Mouse (Mus musculus): Measurements from ENCODE around the gene Cntnap1. TPM values are rescaled to one million over a fixed set of nuclear protein-coding genes. Genes with fewer than 3 reads are reported as not detected.

Gene Cntnap1
- total RNA-seq, 1 experiment, result 0.18 TPM

- no peak overlapping the region for H3K27ac ChIP-seq (ENCODE audit: insufficient read depth, low read depth, low read length, poor library complexity, severe bottlenecking)
- no peak for DNase-seq (ENCODE audit: low read depth, low spot score)
- in situ Hi-C loops (cut with MboI; ENCODE audit: low sequenced_read_pairs in 2 of 2, unreplicated experiment in 2 of 2), result no loop called here
- TF ChIP-seq ZNF384 (IDR thresholded peaks at IDR 0.05; ENCODE audit: low read depth, low read length) (no peak), ZC3H11A (IDR thresholded peaks at IDR 0.05; ENCODE audit: borderline replicate concordance, low read depth, low read length) (no peak), HCFC1 (IDR thresholded peaks at IDR 0.05; ENCODE audit: borderline replicate concordance, insufficient read depth, low read length) (no peak), MAFK (IDR thresholded peaks at IDR 0.05; ENCODE audit: insufficient read depth, low read depth, low read length) (no peak), CHD2 (IDR thresholded peaks at IDR 0.05; ENCODE audit: low read depth, low read length) (no peak)
- H3K36me3 ChIP-seq (ENCODE audit: control insufficient read depth, insufficient read depth, low read length, poor library complexity, severe bottlenecking), result no peaks in the 10 kb centered on the region; the same call in 1 of the 2 replicates
- no peak overlapping the region for H3K9ac ChIP-seq (ENCODE audit: insufficient read depth, low read depth, low read length, poor library complexity, severe bottlenecking)
- peaks cover 0 to 12% of the 10 kb centered on the region in 2 experiments; a peak in 2 of 4 replicates for H3K4me1 ChIP-seq (ENCODE audit: control insufficient read depth in 2 of 2, insufficient read depth in 2 of 2, low read length in 2 of 2, poor library complexity in 1 of 2)
- H3K9me3 ChIP-seq (ENCODE audit: control insufficient read depth, insufficient read depth, low read depth, low read length), result no peaks in the 10 kb centered on the region
- H3K4me3 ChIP-seq (ENCODE audit: insufficient read depth in 1 of 2, low read depth in 1 of 2, low read length in 2 of 2, poor library complexity in 1 of 2, severe bottlenecking in 1 of 2), result no peak overlapping the region
Measured at GRCm38 (mm10) chr11:101161551-101161950, 8.8 kb upstream of the Cntnap1 start.

GRCm38 (mm10) chr11:101162301-101162700, 8.0 kb upstream of the Cntnap1 start:
- no peak for TF ChIP-seq MAFK (IDR thresholded peaks at IDR 0.05; ENCODE audit: insufficient read depth, low read depth, low read length)
- Histone ChIP-seq H3K27ac (ENCODE audit: insufficient read depth, low read depth, low read length, poor library complexity, severe bottlenecking) (no peak overlapping the region), H3K36me3 (ENCODE audit: control insufficient read depth, insufficient read depth, low read length, poor library complexity, severe bottlenecking) (peaks cover 1% of the 10 kb centered on the region; the same call in 1 of the 2 replicates), H3K4me1 (ENCODE audit: control insufficient read depth in 2 of 2, insufficient read depth in 2 of 2, low read length in 2 of 2, poor library complexity in 1 of 2) (peaks cover 0 to 10% of the 10 kb centered on the region in 2 experiments; a peak in 2 of 4 replicates), H3K9me3 (ENCODE audit: control insufficient read depth, insufficient read depth, low read depth, low read length) (no peaks in the 10 kb centered on the region), H3K9ac (ENCODE audit: insufficient read depth, low read depth, low read length, poor library complexity, severe bottlenecking) (no peak overlapping the region), H3K4me3 (ENCODE audit: insufficient read depth in 1 of 2, low read depth in 1 of 2, low read length in 2 of 2, poor library complexity in 1 of 2, severe bottlenecking in 1 of 2) (no peak overlapping the region)
- in situ Hi-C loops (cut with MboI; ENCODE audit: low sequenced_read_pairs in 2 of 2, unreplicated experiment in 2 of 2), result no loop called here
- DNase-seq (ENCODE audit: low read depth, low spot score), result no peak

GRCm38 (mm10) chr11:101162772-101163171, 7.6 kb upstream of the Cntnap1 start:
- H3K27ac ChIP-seq (ENCODE audit: insufficient read depth, low read depth, low read length, poor library complexity, severe bottlenecking), result no peak overlapping the region
- H3K4me3 ChIP-seq (ENCODE audit: insufficient read depth in 1 of 2, low read depth in 1 of 2, low read length in 2 of 2, poor library complexity in 1 of 2, severe bottlenecking in 1 of 2), result no peak overlapping the region
- TF ChIP-seq MAFK (IDR thresholded peaks at IDR 0.05; ENCODE audit: insufficient read depth, low read depth, low read length) (no peak), HCFC1 (IDR thresholded peaks at IDR 0.05; ENCODE audit: borderline replicate concordance, insufficient read depth, low read length) (no peak), ZC3H11A (IDR thresholded peaks at IDR 0.05; ENCODE audit: borderline replicate concordance, low read depth, low read length) (no peak), ZNF384 (IDR thresholded peaks at IDR 0.05; ENCODE audit: low read depth, low read length) (no peak), CHD2 (IDR thresholded peaks at IDR 0.05; ENCODE audit: low read depth, low read length) (no peak)
- in situ Hi-C loops (cut with MboI; ENCODE audit: low sequenced_read_pairs in 2 of 2, unreplicated experiment in 2 of 2), result no loop called here
- peaks cover 2% of the 10 kb centered on the region; the same call in 1 of the 2 replicates for H3K36me3 ChIP-seq (ENCODE audit: control insufficient read depth, insufficient read depth, low read length, poor library complexity, severe bottlenecking)
- H3K4me1 ChIP-seq (ENCODE audit: control insufficient read depth in 2 of 2, insufficient read depth in 2 of 2, low read length in 2 of 2, poor library complexity in 1 of 2), result peaks cover 0 to 10% of the 10 kb centered on the region in 2 experiments; a peak in 2 of 4 replicates
- H3K9me3 ChIP-seq (ENCODE audit: control insufficient read depth, insufficient read depth, low read depth, low read length), result no peaks in the 10 kb centered on the region
- DNase-seq (ENCODE audit: low read depth, low spot score), result no peak
- H3K9ac ChIP-seq (ENCODE audit: insufficient read depth, low read depth, low read length, poor library complexity, severe bottlenecking), result no peak overlapping the region

- H3K27ac ChIP-seq (ENCODE audit: insufficient read depth, low read depth, low read length, poor library complexity, severe bottlenecking), result no peak overlapping the region
- in situ Hi-C loops (cut with MboI; ENCODE audit: low sequenced_read_pairs in 2 of 2, unreplicated experiment in 2 of 2), result no loop called here
- no peak for DNase-seq (ENCODE audit: low read depth, low spot score)
- H3K4me3 ChIP-seq (ENCODE audit: insufficient read depth in 1 of 2, low read depth in 1 of 2, low read length in 2 of 2, poor library complexity in 1 of 2, severe bottlenecking in 1 of 2), result peak overlapping the region; percentile 43 to 46; a peak in 3 of 4 replicates
- no peak for TF ChIP-seq CHD2 (IDR thresholded peaks at IDR 0.05; ENCODE audit: low read depth, low read length)
- TF ChIP-seq HCFC1 (IDR thresholded peaks at IDR 0.05; ENCODE audit: borderline replicate concordance, insufficient read depth, low read length), result no peak
- no peak for TF ChIP-seq MAFK (IDR thresholded peaks at IDR 0.05; ENCODE audit: insufficient read depth, low read depth, low read length)
- no peak for TF ChIP-seq ZNF384 (IDR thresholded peaks at IDR 0.05; ENCODE audit: low read depth, low read length)
- TF ChIP-seq ZC3H11A (IDR thresholded peaks at IDR 0.05; ENCODE audit: borderline replicate concordance, low read depth, low read length), result no peak
- peaks cover 2% of the 10 kb centered on the region; the same call in 1 of the 2 replicates for H3K36me3 ChIP-seq (ENCODE audit: control insufficient read depth, insufficient read depth, low read length, poor library complexity, severe bottlenecking)
- H3K9me3 ChIP-seq (ENCODE audit: control insufficient read depth, insufficient read depth, low read depth, low read length), result no peaks in the 10 kb centered on the region
- H3K4me1 ChIP-seq (ENCODE audit: control insufficient read depth in 2 of 2, insufficient read depth in 2 of 2, low read length in 2 of 2, poor library complexity in 1 of 2), result peaks cover 0 to 10% of the 10 kb centered on the region in 2 experiments; a peak in 2 of 4 replicates
- H3K9ac ChIP-seq (ENCODE audit: insufficient read depth, low read depth, low read length, poor library complexity, severe bottlenecking), result no peak overlapping the region
Measured at GRCm38 (mm10) chr11:101163476-101164350, 6.6 kb upstream of the Cntnap1 start.
